Mouse (Mus musculus): ENCODE results near the gene Cenpq. TPM values are rescaled to one million over a fixed set of nuclear protein-coding genes. Genes with fewer than 3 reads are reported as not detected.
A peak's percentile ranks its signal among the peaks of the same experiment; 100 is the strongest.

Cenpq gene
- 10 to 100 TPM; 35.5 to 43.5 (median 40.1) TPM for polyA plus RNA-seq (2017; shearing (Covaris generic))

DNA sequence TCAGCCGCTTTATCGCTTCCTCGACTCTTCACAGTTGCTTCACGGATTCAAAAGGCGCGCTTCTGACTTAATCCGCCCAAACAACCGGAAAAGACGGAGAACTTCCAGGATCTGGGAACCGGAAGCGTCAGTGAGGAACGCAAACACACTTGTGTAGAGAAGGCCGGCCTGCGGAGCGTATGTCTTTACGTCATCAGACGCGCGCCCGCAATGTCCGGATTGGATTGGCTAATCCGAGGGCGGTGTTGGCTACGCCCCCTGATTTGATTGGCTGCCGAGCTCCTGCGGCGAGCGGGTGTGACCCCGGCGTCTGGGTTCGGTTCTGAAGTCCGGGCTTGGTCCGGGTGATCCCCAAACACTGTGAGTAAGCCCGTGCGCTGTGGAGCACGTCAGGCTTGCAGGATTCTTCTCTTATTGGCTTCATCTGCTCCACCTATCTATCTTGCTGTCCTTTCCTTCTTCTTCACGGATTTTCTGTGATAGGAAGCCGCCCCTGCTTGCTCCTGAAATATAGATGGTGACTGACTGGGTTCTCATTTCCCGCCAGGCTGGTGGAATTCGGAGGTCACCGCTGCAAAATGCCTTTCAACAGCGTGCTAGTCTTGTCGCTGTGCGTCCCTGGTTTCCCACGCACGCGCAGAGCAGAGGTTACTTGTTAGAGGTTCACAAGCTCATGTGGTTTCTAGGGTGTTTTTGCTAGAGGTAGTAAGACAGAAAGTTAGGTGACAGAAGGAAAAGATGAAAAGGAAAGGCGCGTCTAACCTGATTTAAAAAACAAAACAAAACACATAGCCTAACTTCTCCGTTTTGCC, at the start of gene Cenpq, which contains the start of gene Mut:
Cenpq (minus strand) TSS at position 628 of the 812 bp plus-strand sequence.
Mut (plus strand) TSS at position 266 of the 812 bp plus-strand sequence.
- peak; percentile 96 for ATAC-seq

DNA sequence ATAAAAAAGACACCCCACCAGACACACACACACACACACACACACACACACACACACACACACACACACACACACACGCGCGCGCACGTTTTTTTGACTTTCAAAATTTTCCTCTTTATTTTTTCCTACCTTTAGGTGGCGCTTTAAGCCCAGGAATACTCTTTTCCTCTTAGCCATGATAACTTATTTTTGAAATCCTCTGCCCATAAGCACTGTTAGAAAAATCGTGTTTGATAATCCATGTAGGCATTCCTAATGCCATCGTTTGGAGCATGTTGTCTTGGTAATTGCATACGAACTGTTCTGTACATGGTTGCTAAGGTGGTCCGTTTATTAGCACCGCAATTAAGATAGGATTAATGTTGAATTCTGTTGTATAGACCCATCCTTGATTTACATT, 43.1 kb upstream of the Cenpq start:
- ATAC-seq: no peak

DNA sequence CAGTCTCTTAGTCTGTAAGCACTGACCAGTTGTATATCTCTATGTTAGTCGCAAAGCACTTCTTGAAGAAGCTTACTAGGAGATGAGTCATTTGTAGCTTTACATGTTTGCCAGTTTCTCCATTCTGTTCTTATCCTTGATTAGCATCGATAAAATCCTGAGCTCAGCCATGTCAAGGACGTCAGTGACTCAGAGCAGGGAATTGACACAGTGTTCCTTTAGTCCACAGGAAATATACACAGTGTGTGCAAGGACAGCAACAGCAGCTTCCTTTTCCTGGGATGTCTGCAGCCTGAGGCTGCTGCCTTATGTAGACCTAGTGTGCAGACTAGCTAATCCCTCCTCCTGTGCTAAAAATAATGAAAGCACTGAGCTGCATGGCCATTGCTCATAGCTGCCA, 13.7 kb upstream of the Cenpq start:
- ATAC-seq: no peak

DNA sequence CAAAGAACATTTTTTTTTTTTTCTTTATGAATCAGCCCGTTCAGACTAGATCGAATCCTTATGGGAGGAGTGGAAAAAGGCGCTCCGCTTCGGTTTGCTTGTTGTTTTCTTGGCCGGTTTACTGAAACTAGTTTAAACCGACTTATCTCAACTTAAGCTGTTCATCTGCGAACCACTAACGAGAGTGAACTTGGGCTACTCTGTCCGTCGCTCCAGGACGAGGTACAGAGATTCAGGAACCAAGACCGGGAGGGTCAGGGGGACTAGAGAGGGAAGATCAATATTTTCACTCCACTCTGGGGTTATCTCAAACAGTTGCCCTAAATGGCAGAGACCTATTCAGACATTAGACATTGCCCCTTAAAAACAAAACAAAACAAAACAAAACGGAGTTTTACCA, 862 bp downstream of the Cenpq start:
- no peak for ATAC-seq

DNA sequence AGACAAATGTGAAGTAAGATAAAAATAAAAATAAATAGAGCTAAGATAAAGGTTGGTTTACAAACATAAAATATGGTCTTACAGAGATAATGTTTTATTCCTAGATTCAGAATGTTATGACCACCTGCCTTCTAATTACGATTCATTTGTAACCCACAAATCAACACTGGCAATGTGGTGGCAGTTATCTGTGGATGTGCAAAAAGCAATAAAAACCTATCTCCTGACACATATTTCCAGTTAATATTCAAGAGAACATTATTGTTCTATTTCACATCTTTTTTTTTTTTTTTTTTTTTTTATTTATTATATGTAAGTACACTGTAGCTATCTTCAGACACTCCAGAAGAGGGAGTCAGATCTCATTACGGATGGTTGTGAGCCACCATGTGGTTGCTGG, 19.3 kb downstream of the Cenpq start:
- no peak for ATAC-seq

DNA sequence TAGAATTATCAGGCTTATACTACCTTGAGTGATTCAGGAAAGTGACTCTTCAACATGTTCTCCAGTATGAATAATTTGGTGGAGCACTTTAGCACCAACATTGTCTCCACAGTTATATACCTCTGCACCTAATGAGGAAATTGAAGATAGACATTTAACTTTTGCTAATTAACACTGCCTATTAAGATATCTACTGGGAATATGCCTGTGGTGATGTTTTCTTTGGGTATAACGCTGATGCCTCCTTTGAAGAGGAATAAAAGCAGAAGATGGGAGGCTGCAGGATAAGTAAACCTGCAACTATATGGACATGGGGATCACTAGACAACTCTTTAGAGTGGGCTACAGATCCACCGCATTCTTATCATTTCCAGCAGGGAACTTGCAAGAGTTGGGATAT, 20.6 kb downstream of the Cenpq start, which contains the start of gene Glyatl3:
Glyatl3 (minus strand) TSS at position 101 of the 400 bp plus-strand sequence.
- no peak for ATAC-seq

DNA sequence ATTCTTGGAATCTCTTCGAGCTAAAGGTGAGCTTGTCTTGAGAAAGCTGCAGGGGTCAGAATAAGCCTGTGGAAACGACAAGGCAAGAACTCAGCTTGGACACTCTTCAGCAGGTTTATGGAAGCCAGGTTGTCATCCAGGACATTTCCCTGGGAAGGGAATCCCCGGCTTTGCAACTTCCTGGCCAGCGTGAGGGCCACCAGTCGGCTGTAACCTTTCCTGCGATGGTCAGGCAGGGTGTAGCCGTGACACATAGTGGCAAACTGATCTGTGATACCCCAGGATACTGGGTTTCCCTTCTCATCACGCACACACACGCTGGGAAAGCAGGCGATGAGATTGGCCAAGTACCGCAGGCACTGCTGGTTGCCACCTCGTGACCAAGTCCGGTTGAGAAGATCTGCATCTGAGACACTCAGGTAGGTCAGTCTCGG, 30.1 kb downstream of the Cenpq start:
- no peak for ATAC-seq

DNA sequence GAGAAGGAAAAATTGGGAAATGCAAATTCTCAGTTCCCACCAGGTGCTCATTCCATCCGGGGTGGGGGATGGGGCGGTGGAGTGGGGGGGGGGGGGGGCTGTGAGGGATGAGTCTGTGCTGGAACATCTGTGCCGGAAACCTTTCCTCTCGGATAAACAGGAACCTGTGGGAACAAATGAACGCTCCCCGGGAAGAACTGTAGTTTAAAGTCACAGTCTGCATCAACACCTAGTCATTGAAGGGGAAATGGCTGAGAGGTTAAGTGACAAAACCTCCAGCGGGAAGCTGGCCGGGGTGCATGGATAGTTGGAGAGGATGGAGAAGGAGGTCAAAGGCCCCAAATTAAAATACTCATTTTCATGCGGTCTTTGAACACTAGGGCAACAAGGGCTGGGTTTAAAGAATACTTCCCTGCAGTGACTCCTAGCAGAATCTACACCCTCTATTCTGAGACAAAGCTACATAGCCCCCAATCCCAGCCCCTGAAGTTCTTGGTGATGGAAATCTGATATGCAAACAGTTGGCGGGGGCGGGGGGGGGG, 30.7 kb downstream of the Cenpq start:
- no peak for ATAC-seq

DNA sequence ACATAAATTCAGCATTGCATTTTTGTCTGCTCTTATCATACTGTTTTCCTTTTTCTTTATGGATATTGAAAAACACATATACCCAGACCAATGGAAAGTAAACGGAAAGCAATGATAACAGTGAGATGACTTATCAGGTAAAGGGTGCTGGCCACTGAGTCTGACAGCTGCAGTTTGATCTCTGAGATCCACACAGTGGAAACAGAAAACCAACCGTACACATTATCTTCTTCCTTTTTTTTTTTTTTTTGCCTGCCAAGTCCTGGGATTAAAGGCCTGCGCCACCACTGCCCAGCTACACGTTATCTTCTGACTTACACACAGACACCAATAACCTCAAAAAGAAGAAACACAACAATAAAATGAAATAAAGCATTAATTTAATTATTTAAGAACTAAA, 31.5 kb downstream of the Cenpq start:
- no peak for ATAC-seq

DNA sequence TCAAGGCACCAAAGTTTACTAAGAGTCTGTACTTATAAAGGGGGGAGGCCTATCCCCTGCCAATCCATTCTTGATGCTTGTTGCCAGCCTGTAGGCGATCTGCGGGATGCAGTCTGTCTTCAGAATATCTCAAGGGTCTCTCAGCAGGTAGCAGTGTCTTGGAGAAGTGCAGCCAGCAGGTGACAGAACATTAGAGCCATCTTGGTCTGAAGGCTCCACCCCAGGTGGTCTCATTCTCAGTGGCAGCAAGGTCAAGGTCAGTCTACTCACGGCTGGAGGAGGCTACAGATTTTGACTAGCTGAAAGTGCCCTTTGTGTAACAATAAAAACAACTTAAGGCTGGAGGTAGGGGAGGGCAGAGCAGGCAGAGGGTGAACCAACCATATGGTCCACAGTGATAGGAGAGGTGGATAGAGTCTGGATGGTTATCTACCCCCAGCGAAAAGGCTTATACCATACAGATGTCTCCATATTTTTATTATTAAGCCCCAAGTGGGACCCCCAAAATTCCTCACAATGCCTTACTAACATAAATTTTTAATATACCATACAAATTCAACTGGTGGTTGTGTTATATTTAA, 35.0 kb downstream of the Cenpq start:
- ATAC-seq: no peak

DNA sequence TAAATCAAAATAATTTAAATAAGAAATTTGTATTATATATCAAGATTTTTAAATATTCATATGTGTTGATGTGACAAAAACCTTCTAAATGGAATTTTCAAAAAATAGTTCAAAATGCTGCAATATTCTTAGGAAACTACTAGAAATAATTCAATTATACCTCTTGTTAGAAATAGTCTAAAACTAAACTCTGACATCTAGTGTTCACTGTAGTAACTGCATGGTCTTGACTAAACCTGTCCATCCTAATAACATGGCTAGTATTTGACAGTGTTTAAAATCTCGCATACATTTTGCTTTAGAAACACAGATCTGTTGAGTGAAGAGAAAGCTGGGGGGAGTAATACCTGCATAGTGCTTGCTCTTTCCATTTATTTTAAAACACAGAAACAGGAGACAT, 38.0 kb downstream of the Cenpq start:
- no peak for ATAC-seq

DNA sequence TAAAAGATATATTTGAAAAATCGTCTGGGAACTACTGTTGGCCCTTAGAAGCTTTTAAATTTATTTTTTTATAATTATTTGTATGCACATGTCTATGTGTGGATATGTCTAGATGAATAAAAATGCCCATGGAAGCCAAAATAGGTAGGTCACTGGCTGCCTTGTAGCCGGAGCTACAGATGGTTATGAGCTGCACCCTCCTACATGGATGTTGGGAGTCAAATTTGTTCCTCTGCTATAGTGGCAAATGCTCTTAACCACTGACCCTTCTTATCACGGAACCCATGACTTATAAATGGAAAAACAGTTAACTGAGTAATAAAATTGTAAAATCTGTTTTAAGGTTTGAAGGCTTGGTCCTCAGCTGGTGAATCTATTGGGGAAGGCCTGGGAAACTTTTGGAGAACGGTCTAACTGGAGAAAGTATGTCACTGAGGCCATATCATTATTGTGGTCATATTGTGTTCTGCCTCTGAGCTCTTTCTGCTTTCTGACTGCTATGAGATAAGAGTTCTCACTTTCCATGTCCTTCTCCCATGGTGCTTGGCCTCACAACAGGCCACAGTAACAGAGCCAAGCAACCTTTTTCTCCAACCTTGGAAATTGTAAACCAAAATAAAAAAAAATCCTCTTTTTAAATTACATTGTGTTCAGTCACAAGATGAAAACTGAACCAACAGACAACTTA, 46.9 kb downstream of the Cenpq start:
- no peak for ATAC-seq

DNA sequence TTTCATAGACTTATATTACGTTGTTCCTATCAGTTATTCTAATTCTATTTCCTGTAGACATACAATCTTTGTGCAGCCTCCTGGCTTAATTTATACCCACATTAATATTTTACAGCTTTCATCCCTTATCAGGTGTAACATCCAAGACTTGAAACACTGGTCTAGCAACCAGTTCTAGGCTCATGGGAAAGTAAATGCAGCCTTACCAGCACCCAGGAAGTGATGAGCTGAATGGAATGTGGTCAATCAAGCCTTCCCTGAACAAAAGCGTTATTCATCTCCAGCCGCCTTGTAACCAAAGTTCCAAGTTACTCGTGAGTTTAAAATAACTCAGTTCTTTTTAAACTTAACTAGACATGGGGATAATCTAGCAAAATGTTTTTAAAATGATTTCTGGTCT, 49.7 kb downstream of the Cenpq start:
- no peak for ATAC-seq

DNA sequence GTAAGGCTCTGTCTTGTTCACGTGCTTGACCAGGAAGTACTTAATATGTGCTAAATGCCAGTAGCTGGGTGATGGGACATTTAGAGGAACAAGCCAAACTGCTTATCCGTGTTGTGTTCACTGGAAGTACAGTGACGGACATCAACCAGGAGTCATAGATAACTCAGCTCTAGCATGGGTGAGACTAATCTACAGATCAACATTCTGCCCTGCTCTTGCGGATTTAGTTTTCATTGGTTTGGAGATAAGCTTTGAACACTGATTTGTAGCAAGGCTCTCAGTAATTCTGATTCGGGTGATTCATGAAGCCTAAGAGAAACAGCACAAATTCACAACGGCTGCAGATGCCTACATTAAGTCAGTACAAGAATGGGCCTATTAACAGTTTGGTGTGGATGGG, 52.7 kb downstream of the Cenpq start:
- ATAC-seq: no peak

DNA sequence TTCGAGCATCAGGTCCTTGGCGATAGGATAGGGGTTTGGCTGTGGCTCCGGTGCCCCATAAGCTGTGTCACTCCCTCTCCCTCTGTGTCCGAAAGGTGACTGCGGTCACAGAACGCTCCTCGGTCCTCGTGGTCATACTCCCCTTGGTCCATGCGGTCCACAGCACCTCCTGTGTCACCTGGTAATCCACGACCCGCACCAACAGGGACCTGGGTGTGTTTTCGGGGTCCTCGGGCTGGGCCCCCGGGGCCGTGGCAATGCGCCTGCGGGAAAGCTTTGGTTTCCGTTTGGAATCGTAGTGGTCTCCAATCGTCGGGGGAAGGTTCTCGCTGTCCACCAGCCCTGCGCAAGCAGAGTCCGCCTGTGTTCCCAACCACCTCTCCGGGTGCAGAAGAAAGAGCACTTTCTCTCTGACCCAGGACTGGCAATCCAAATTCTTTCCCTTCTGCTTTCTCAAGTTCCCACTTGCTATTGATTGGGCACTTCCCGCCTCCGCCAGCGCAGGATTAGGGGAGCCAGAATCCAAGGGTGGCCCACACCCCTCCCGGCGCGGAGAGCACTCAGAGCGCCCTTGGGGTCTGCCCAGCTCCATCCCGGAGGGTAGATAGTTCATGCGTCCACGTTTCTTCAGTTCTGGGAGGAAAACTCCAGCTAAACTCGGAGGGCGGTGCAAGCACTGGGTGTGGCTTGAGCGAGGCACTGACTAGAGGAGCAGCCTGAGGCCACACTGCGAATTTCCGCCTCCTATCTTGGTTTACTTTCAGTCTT, 54.7 kb downstream of the Cenpq start, which contains the start of gene 9130008F23Rik:
9130008F23Rik (minus strand) TSS at position 636 of the 768 bp plus-strand sequence.
- peak; percentile 21 for ATAC-seq

DNA sequence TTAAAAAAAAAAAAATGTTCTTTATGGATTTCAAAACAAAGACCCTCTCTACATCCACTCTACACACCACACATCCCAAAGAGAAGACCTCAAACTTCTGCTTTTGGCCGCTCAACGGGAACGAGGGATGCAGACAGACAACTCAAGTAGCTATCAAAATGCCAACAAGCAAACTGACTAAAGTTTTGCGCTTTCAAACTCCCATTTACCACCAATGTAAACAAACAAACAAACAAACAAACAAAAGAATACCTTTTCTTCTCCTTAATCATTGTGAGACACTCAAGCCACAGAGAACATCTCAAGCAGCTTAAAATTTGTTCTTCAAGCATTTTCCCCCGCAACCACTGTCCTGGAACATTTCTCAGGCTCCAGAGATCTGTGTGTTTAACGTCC, 55.3 kb downstream of the Cenpq start:
- no peak for ATAC-seq

DNA sequence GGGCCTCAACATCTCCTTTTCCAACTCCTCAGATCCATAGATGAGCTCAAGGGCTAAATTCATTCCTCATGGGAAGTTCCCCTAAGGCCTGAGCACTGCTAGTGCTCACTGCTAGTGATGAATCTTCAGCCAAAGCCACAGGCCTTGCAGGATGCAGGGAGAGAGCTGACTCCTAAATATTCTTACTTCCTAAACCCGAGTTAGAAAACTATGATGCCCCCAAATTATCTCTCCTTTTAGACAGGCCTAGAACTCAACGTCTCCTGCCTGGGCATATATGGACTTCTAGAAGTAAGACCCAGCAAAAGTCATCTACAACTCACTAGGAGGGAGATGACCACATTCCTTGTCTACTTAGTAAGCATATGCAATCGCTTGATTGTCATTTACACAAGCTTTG, 57.1 kb downstream of the Cenpq start:
- ATAC-seq: no peak

DNA sequence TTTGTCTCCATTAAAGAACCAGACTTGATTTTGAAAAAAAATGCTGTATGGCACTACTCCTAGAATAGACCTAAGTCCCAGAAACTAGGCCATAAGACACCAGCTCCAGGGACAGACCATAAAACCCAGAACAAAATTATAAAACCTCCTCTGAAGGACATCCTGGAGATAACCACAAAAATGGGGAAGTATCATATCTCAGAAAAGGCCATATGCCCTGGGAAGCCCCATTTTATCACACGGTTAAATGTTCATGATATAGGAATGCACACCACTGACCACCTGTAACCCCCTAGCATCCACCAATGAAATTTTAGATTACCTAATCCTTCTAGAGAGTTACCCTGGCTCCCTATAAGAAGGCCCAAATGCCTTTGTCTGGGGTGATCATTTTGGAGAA, 59.3 kb downstream of the Cenpq start:
- no peak for ATAC-seq

DNA sequence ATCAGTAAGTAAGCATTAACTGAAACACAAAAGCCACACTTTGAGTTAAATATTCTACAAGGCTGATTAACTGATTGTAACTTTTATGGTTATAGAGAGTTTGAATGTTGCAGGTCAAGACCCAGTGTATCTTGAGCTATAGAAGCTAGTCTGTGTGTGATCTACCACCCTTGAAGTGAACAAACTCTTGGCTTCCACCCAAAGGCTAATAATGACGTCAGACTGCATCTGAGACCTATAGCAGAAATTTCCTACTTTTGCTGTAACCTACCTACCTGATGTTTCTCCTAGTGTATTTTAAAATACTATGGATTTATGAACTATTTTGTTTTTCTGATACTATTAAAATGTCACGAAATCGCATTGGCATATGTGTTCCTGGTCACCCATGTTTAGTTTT, 60.1 kb downstream of the Cenpq start:
- no peak for ATAC-seq

DNA sequence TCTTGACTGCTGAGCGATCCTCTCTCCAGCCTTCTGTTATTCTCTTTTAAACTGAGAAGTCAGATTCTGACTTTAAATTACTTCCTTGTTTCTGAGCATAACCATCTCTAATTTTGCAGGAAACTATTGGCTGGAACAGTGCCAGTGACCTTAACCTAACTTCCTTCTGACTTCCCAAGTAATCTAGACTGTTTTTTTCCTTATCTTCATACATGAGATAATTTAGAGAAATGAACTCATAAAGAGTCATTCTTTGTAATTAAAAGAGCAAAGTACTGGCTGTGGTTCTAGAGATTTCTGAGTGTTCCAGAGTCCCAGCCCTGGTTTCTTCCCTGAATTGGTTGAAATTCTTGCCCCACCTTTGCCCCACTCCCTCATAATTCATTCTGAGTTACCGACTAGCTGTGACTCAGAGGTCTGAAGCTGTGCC, 61.2 kb downstream of the Cenpq start:
- ATAC-seq: no peak

Measured in inflammation-experienced regulatory T-cells, adult 6 months (primary cell).